Mouse (Mus musculus) G1E (cell line): ENCODE measurements around the gene Magi2.

Experiments
- CTCF ChIP-seq: IDR thresholded peaks from 2 replicates; pipeline ENCODE4 v1.5.1; 2012; ENCODE audit warnings: low read depth, low read length, inconsistent platforms, mixed read lengths
- GATA1 ChIP-seq: IDR thresholded peaks from 2 replicates; pipeline ENCODE4 v1.6.1; 2012; ENCODE audit warnings: borderline replicate concordance, low read length, inconsistent platforms, mixed read lengths
- POLR2AphosphoS5 ChIP-seq: IDR thresholded peaks from 2 replicates; pipeline ENCODE4 v1.6.1; 2012; ENCODE audit warnings: low read depth, low read length, inconsistent platforms; ENCODE audit not compliant: insufficient replicate concordance
- TAL1 ChIP-seq: conservative IDR thresholded peaks from 2 replicates; pipeline ENCODE4 v1.6.1; 2012; ENCODE audit warnings: low read depth, low read length, inconsistent platforms, mixed read lengths

DNA sequence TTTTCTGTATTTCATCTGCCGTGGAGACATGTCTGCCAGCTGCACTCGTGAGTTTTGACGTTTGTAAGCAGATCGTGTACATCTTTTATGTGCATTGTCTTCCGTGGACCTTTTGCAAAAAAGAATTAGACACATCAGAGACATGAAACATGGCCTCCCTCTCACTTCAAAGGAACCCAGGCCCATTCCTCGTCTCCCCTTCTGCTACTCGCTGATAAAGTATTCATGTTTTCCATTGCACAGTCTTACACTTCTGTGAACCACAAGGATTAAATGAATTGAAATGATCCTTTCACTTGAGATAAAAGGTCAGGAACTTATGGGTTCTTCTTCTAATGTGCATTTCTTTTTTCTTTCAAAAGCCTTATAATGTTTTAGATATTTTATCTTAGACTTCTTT, 783.4 kb downstream of the Magi2 start:
- TF ChIP-seq TAL1 (no peak), CTCF (no peak), GATA1 (no peak), POLR2AphosphoS5 (no peak)
